Comparison of ENCODE assay signal across 35 mouse cellular contexts in the genomic region with DNA sequence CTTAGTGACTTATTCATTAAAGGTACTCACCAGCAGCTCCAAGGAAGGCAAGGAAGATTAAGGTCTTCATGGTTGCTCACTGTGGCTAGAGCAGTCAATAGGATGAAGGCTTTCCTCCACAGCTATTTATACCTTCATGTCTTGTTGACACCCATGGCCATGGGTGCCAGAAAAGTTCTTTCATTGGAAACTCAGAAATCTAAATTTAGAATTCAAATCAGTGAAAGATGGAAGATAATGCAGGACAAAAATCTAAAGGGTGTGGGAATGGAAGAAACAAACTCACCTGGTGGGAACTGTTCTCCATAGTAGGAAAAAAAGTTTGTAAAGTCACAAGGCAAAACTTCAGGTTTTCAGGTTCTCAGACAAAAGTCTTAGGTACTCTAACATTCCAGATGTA. TPM values are rescaled to one million over a fixed set of nuclear protein-coding genes. Genes with fewer than 3 reads are reported as not detected.
"Had no signal": no experiment of that assay in that cellular context is flagged by ENCODE, and none has a peak within 500 bp of the region (broad histone marks: within the 10 kb centered on the region; RNA-seq: fewer than 3 reads in every experiment).

Gene 2210010C04Rik (minus strand): TSS at position 101 of the 400 bp plus-strand sequence.

- DNase-seq: left cerebral cortex, postnatal 4 days; liver; liver, embryonic 13.5 days; liver, postnatal 0 days; lung, adult 18-20 months; lung, adult 2 months; lung, embryonic 14.5 days; lung, postnatal 10 days; lung, postnatal 14 days; lung, postnatal 36 days; lung, postnatal 4 days; midbrain, embryonic 14.5 days had no signal

- H3K36me3 ChIP-seq: limb, embryonic 10.5 days; limb, embryonic 12.5 days; limb, embryonic 13.5 days; limb, embryonic 15.5 days; liver, embryonic 12.5 days; liver, embryonic 13.5 days; liver, embryonic 15.5 days; lung, embryonic 15.5 days; midbrain, embryonic 10.5 days; midbrain, embryonic 12.5 days; midbrain, embryonic 13.5 days; midbrain, embryonic 15.5 days had no signal

- H3K4me3 ChIP-seq: left cerebral cortex, adult 2 months; limb, embryonic 10.5 days; limb, embryonic 12.5 days; limb, embryonic 13.5 days; limb, embryonic 15.5 days; liver, embryonic 12.5 days; liver, embryonic 13.5 days; liver, embryonic 15.5 days; lung, embryonic 15.5 days; megakaryocyte, embryonic 14.5 days; midbrain, embryonic 10.5 days; midbrain, embryonic 12.5 days; midbrain, embryonic 13.5 days; midbrain, embryonic 15.5 days; myocyte had no signal

- H3K4me1 ChIP-seq: limb, embryonic 10.5 days; limb, embryonic 12.5 days; limb, embryonic 13.5 days; limb, embryonic 15.5 days; liver, embryonic 12.5 days; liver, embryonic 13.5 days; liver, embryonic 15.5 days; lung, embryonic 15.5 days; megakaryocyte, embryonic 14.5 days; midbrain, embryonic 10.5 days; midbrain, embryonic 12.5 days; midbrain, embryonic 13.5 days; midbrain, embryonic 15.5 days had no signal

- H3K27ac ChIP-seq: left cerebral cortex, adult 2 months; limb, embryonic 10.5 days; limb, embryonic 12.5 days; limb, embryonic 13.5 days; limb, embryonic 15.5 days; liver, embryonic 12.5 days; liver, embryonic 13.5 days; liver, embryonic 14.5 days; liver, embryonic 15.5 days; lung, embryonic 15.5 days; macrophage; midbrain, embryonic 10.5 days; midbrain, embryonic 12.5 days; midbrain, embryonic 13.5 days; midbrain, embryonic 15.5 days had no signal

- H3K27me3 ChIP-seq: limb, embryonic 12.5 days; limb, embryonic 13.5 days; limb, embryonic 15.5 days; liver, embryonic 12.5 days; liver, embryonic 13.5 days; liver, embryonic 15.5 days; lung, embryonic 15.5 days; megakaryocyte, embryonic 14.5 days; midbrain, embryonic 12.5 days; midbrain, embryonic 13.5 days; midbrain, embryonic 15.5 days had no signal

RNA-seq across cellular contexts. Expression of gene 2210010C04Rik, which starts in this region (rescaled TPM):
- polyA plus RNA-seq: limb, embryonic 10.5 days; limb, embryonic 11.5 days; limb, embryonic 12.5 days; limb, embryonic 13.5 days; limb, embryonic 15.5 days; liver, embryonic 11.5 days; liver, embryonic 12.5 days; liver, embryonic 13.5 days; liver, embryonic 14.5 days; liver, embryonic 15.5 days; liver, postnatal 0 days; lung, embryonic 14.5 days; lung, embryonic 15.5 days; lung, embryonic 16.5 days; lung, postnatal 0 days; macrophage; midbrain, embryonic 10.5 days; midbrain, embryonic 11.5 days; midbrain, embryonic 12.5 days; midbrain, embryonic 13.5 days; midbrain, embryonic 14.5 days; midbrain, embryonic 15.5 days; midbrain, embryonic 16.5 days; midbrain, postnatal 0 days had no signal
